In the genomic region with DNA sequence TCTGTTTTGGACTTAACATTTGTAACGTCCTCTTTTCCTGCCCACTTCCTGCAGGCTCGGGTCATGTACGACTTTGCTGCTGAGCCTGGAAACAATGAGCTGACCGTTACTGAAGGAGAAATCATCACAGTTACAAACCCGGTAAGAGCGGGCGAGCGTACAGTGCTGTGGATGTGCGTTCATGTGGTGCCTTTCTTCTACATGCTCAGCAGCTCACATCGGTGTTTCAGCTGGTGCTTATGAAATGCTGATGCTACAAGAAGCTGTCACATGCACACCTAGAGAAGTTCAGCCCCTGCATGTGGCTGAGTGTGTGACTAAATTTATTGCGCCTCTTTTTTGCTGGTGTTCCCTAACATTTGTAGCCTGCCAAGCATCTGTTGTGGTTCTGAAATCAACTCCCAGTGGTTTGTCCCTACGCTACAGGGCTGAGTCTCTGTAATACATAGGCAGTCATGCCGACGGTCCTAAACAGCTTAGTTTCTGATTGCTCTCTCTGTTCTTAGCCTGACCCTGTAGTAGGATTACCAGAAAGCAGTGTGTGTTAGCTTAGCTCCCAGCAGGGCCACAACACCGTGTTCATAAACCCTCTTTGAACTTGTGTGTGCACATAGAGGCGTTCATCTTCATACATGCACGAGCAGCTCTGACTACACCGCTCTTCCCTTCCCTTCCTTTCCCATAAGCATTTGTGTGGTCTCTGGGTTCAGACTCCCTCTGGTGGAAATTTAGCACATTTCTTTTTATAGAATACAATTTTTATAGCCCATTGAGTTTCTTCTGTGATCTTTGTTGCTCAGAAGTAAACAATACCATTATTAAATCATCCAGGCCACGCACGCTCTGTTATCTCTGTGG, we compare ENCODE assay signal across 8 mouse cellular contexts. TPM values are rescaled to one million over a fixed set of nuclear protein-coding genes. Genes with fewer than 3 reads are reported as not detected.
DNase-seq lines count a peak whose midpoint lies in the region; ATAC-seq lines count a peak whose summit lies in the region.

No protein-coding gene starts in this region.

- no peak overlapping the region for H3K4me2 ChIP-seq in limb, embryonic 12.5 days
- H3K4me2 ChIP-seq in limb, embryonic 13.5 days (replicated peaks) = no peak overlapping the region

- H3K9ac ChIP-seq in limb, embryonic 12.5 days (replicated peaks) = no peak overlapping the region
- H3K9ac ChIP-seq in limb, embryonic 13.5 days = no peak overlapping the region

- no peaks in the 10 kb centered on the region for H3K27me3 ChIP-seq in limb, embryonic 12.5 days
- no peaks in the 10 kb centered on the region for H3K27me3 ChIP-seq in limb, embryonic 10.5 days (ENCODE audit: low read depth, poor library complexity, severe bottlenecking)
- no peaks in the 10 kb centered on the region for H3K27me3 ChIP-seq in limb, embryonic 13.5 days

- no peaks in the 10 kb centered on the region for H3K9me3 ChIP-seq in limb, embryonic 12.5 days
- no peaks in the 10 kb centered on the region for H3K9me3 ChIP-seq in limb, embryonic 10.5 days (replicated peaks)
- H3K9me3 ChIP-seq in limb, embryonic 13.5 days = no peaks in the 10 kb centered on the region

- peak; percentile 56; the same call in 1 of the 2 replicates for ATAC-seq in limb, embryonic 12.5 days (ENCODE audit: insufficient number of reproducible peaks, insufficient read depth, low FRiP score, low TSS enrichment, low read depth)
- peak; percentile 46 for ATAC-seq in common myeloid progenitor, adult 5-6 weeks (replicated peaks; ENCODE audit: low read depth, poor library complexity, severe bottlenecking)
- ATAC-seq in limb, embryonic 13.5 days (ENCODE audit: low FRiP score, low read depth) = peak; percentile 51; the same call in 1 of the 2 replicates

- 78% methylated on average over 20 of the region's 20 CpGs for WGBS in limb, embryonic 12.5 days
- WGBS in limb, embryonic 10.5 days = 88% methylated on average over 20 of the region's 20 CpGs
- WGBS in limb, embryonic 13.5 days = 69% methylated on average over 20 of the region's 20 CpGs

- H3K4me1 ChIP-seq in limb, embryonic 12.5 days (replicated peaks) = peaks cover 5% of the 10 kb centered on the region; the same call in 1 of the 2 replicates
- 0 out of 2 replicates have a peak, but pooled peaks cover 4% of the 10 kb centered on the region for H3K4me1 ChIP-seq in limb, embryonic 10.5 days
- peaks cover 20% of the 10 kb centered on the region; the same call in 1 of the 2 replicates for H3K4me1 ChIP-seq in limb, embryonic 13.5 days

- peak; percentile 27 for DNase-seq in embryo, embryonic 10 days (ENCODE audit: low spot score)
- no peak for DNase-seq in embryo, embryonic 9.5 days (ENCODE audit: extremely low spot score)
- DNase-seq in limb, embryonic 10.5 days (ENCODE audit: low spot score) = no peak
- DNase-seq in right cerebral cortex, postnatal 10 days (ENCODE audit: low spot score in 2 of 2) = peak; percentile 33 to 43
- no peak for DNase-seq in layer of hippocampus, adult 9-11 months

- H3K36me3 ChIP-seq in limb, embryonic 12.5 days = peaks cover 14% of the 10 kb centered on the region
- H3K36me3 ChIP-seq in limb, embryonic 10.5 days = peaks cover 13% of the 10 kb centered on the region
- peaks cover 18% of the 10 kb centered on the region for H3K36me3 ChIP-seq in limb, embryonic 13.5 days

- H3K4me3 ChIP-seq in limb, embryonic 12.5 days (replicated peaks) = no peak overlapping the region
- no peak overlapping the region for H3K4me3 ChIP-seq in limb, embryonic 10.5 days
- no peak overlapping the region for H3K4me3 ChIP-seq in limb, embryonic 13.5 days

- 0 out of 2 replicates have a peak overlapping the region, but pooled peaks have one; percentile 29 for H3K27ac ChIP-seq in limb, embryonic 12.5 days
- H3K27ac ChIP-seq in limb, embryonic 10.5 days = no peak overlapping the region
- H3K27ac ChIP-seq in limb, embryonic 13.5 days = peak overlapping the region; percentile 28; the same call in 1 of the 2 replicates

RNA-seq across cellular contexts. Expression of a gene that starts 46.0 kb away (rescaled TPM):
- 28.9 and 30.6 TPM in 2 replicates for polyA plus RNA-seq in limb, embryonic 12.5 days (2016; fragmentation: Nextera tagmentation; extraction: Ambion mirVana)
- polyA plus RNA-seq in limb, embryonic 10.5 days (2016; fragmentation: Nextera tagmentation; extraction: Ambion mirVana) = 18.4 and 19.4 TPM in 2 replicates
- 28.0 and 36.5 TPM in 2 replicates for total RNA-seq in common myeloid progenitor, adult 5-6 weeks (2017)
- 27.6 and 28.3 TPM in 2 replicates for polyA plus RNA-seq in limb, embryonic 13.5 days (2015; fragmentation: Nextera tagmentation; extraction: Ambion mirVana)

RNA-seq across cellular contexts. Expression of a gene that starts 53.9 kb away (rescaled TPM):
- 0.92 and 1.2 TPM in 2 replicates for polyA plus RNA-seq in limb, embryonic 12.5 days (2016; fragmentation: Nextera tagmentation; extraction: Ambion mirVana)
- polyA plus RNA-seq in limb, embryonic 10.5 days (2016; fragmentation: Nextera tagmentation; extraction: Ambion mirVana) = 0.75 and 1.1 TPM in 2 replicates
- total RNA-seq in common myeloid progenitor, adult 5-6 weeks (2017) = 9.5 and 10.3 TPM in 2 replicates
- 1.8 and 1.9 TPM in 2 replicates for polyA plus RNA-seq in limb, embryonic 13.5 days (2015; fragmentation: Nextera tagmentation; extraction: Ambion mirVana)

Comparison
In these comparisons a context has a peak if more than half of its experiments do, and no peak if none do; other contexts are left out.
1. DNase-seq: peak in embryo, embryonic 10 days (single experiment) and right cerebral cortex, postnatal 10 days (2 of 2); none in embryo, embryonic 9.5 days (single experiment), limb, embryonic 10.5 days (single experiment) and layer of hippocampus, adult 9-11 months (single experiment).
2. Peak in every context shown above with its lines, with median percentiles within 50 percentile points of each other: ATAC-seq.